Mouse (Mus musculus): Measurements from ENCODE around the gene Ppif. TPM values are rescaled to one million over a fixed set of nuclear protein-coding genes. Genes with fewer than 3 reads are reported as not detected.

The Ppif gene
- total and polyA plus RNA-seq, 3 experiments: 29.1 to 106 (median 52.9) TPM

GRCm38 (mm10) chr14:25742943-25743342 lies 49.0 kb downstream of the Ppif start:
- in situ Hi-C loops (cut with MboI; ENCODE audit: low pct_ligation_motif_present, low pct_unique_long_range_greater_than_20kb, low sequenced_read_pairs): no loop called here
- Histone ChIP-seq H3K4me3 (replicated peaks in 1 of 3; ENCODE audit: low read depth in 2 of 3, low read length in 2 of 3, poor library complexity in 1 of 3) (no peak overlapping the region), H3K79me2 (replicated peaks; ENCODE audit: control insufficient read depth, extremely low read depth, insufficient read depth, poor library complexity, severe bottlenecking) (no peaks in the 10 kb centered on the region), H3K36me3 (replicated peaks in 1 of 2; ENCODE audit: control insufficient read depth in 1 of 2, insufficient read depth in 1 of 2, low read length in 1 of 2) (no peaks in the 10 kb centered on the region), H3K27ac (ENCODE audit: insufficient read depth, low read depth) (no peak overlapping the region), H3K4me1 (ENCODE audit: control insufficient read depth in 1 of 2, insufficient read depth in 2 of 2) (peaks cover 15 to 39% of the 10 kb centered on the region in 2 experiments), H3K27me3 (replicated peaks) (peaks cover 20% of the 10 kb centered on the region), H3K9me3 (replicated peaks; ENCODE audit: low read length) (no peaks in the 10 kb centered on the region), H3K4me2 (ENCODE audit: insufficient read depth, low read depth, poor library complexity, severe bottlenecking) (no peak overlapping the region), H3K9ac (ENCODE audit: insufficient read depth, low read depth) (no peak overlapping the region)
- TF ChIP-seq MAZ (IDR thresholded peaks at IDR 0.05; ENCODE audit: low read depth, low read length) (no peak), ETS1 (conservative IDR thresholded peaks at IDR 0.05; ENCODE audit: low read depth, low read length) (no peak), NELFE (IDR thresholded peaks at IDR 0.05; ENCODE audit: low read depth, low read length) (no peak), ZC3H11A (IDR thresholded peaks at IDR 0.05; ENCODE audit: low read depth, low read length) (no peak), RCOR1 (conservative IDR thresholded peaks at IDR 0.05; ENCODE audit: low read depth, low read length) (no peak), MYC (IDR thresholded peaks at IDR 0.05; ENCODE audit: low read depth, low read length) (no peak), ZKSCAN1 (IDR thresholded peaks at IDR 0.05; ENCODE audit: borderline replicate concordance, low read depth, low read length) (no peak), PAX5 (IDR thresholded peaks at IDR 0.05; ENCODE audit: low read length) (no peak), TCF12 (IDR thresholded peaks at IDR 0.05; ENCODE audit: low read depth, low read length) (no peak), SMC3 (IDR thresholded peaks at IDR 0.05; ENCODE audit: low read depth, low read length) (no peak)
- dilution Hi-C loops (cut with MboI; ENCODE audit: extremely low pct_ligation_motif_present, extremely low pct_unique_long_range_greater_than_20kb, low sequenced_read_pairs): no loop called here
- DNase-seq (ENCODE audit: extremely low read depth): no peak

GRCm38 (mm10) chr14:25745365-25746184 lies 51.6 kb downstream of the Ppif start:
- H3K27ac ChIP-seq (ENCODE audit: insufficient read depth, low read depth): no peak overlapping the region
- H3K4me2 ChIP-seq (ENCODE audit: insufficient read depth, low read depth, poor library complexity, severe bottlenecking): no peak overlapping the region
- dilution Hi-C loops (cut with MboI; ENCODE audit: extremely low pct_ligation_motif_present, extremely low pct_unique_long_range_greater_than_20kb, low sequenced_read_pairs): no loop called here
- H3K27me3 ChIP-seq (replicated peaks): peaks cover 2% of the 10 kb centered on the region
- no peaks in the 10 kb centered on the region for H3K79me2 ChIP-seq (replicated peaks; ENCODE audit: control insufficient read depth, extremely low read depth, insufficient read depth, poor library complexity, severe bottlenecking)
- peak in 1 of 2 experiments; percentile 13; a peak in 2 of 4 replicates for TF ChIP-seq CTCF (conservative IDR thresholded peaks at IDR 0.05 in 1 of 2, IDR thresholded peaks at IDR 0.05 in 1 of 2; ENCODE audit: low read depth in 2 of 2, low read length in 2 of 2)
- no peak for TF ChIP-seq CHD2 (IDR thresholded peaks at IDR 0.05; ENCODE audit: low read length)
- TF ChIP-seq ETS1 (conservative IDR thresholded peaks at IDR 0.05; ENCODE audit: low read depth, low read length): no peak
- peaks cover 22 to 63% of the 10 kb centered on the region in 2 experiments for H3K4me1 ChIP-seq (ENCODE audit: control insufficient read depth in 1 of 2, insufficient read depth in 2 of 2)
- no peaks in the 10 kb centered on the region for H3K36me3 ChIP-seq (replicated peaks in 1 of 2; ENCODE audit: control insufficient read depth in 1 of 2, insufficient read depth in 1 of 2, low read length in 1 of 2)
- no peaks in the 10 kb centered on the region for H3K9me3 ChIP-seq (replicated peaks; ENCODE audit: low read length)
- DNase-seq (ENCODE audit: extremely low read depth): no peak
- in situ Hi-C loops (cut with MboI; ENCODE audit: low pct_ligation_motif_present, low pct_unique_long_range_greater_than_20kb, low sequenced_read_pairs): loop anchor here (5.0 kb wide), 1 partner anchor 37 kb away; no protein-coding TSS in a partner anchor
- no peak overlapping the region for H3K9ac ChIP-seq (ENCODE audit: insufficient read depth, low read depth)
- no peak overlapping the region for H3K4me3 ChIP-seq (replicated peaks in 1 of 3; ENCODE audit: low read depth in 2 of 3, low read length in 2 of 3, poor library complexity in 1 of 3)

GRCm38 (mm10) chr14:25746371-25746770 lies 52.4 kb downstream of the Ppif start:
- no peak overlapping the region for H3K9ac ChIP-seq (ENCODE audit: insufficient read depth, low read depth)
- no peak for DNase-seq (ENCODE audit: extremely low read depth)
- H3K27ac ChIP-seq (ENCODE audit: insufficient read depth, low read depth): no peak overlapping the region
- no peak overlapping the region for H3K4me2 ChIP-seq (ENCODE audit: insufficient read depth, low read depth, poor library complexity, severe bottlenecking)
- H3K4me1 ChIP-seq (ENCODE audit: control insufficient read depth in 1 of 2, insufficient read depth in 2 of 2): peaks cover 22 to 61% of the 10 kb centered on the region in 2 experiments
- no peaks in the 10 kb centered on the region for H3K36me3 ChIP-seq (replicated peaks in 1 of 2; ENCODE audit: control insufficient read depth in 1 of 2, insufficient read depth in 1 of 2, low read length in 1 of 2)
- dilution Hi-C loops (cut with MboI; ENCODE audit: extremely low pct_ligation_motif_present, extremely low pct_unique_long_range_greater_than_20kb, low sequenced_read_pairs) (no loop called here), in situ Hi-C loops (cut with MboI; ENCODE audit: low pct_ligation_motif_present, low pct_unique_long_range_greater_than_20kb, low sequenced_read_pairs) (loop anchor here (5.0 kb wide), 1 partner anchor 36 kb away; no protein-coding TSS in a partner anchor)
- no peaks in the 10 kb centered on the region for H3K79me2 ChIP-seq (replicated peaks; ENCODE audit: control insufficient read depth, extremely low read depth, insufficient read depth, poor library complexity, severe bottlenecking)
- H3K4me3 ChIP-seq (replicated peaks in 1 of 3; ENCODE audit: low read depth in 2 of 3, low read length in 2 of 3, poor library complexity in 1 of 3): no peak overlapping the region
- H3K27me3 ChIP-seq (replicated peaks): no peaks in the 10 kb centered on the region
- TF ChIP-seq ZC3H11A (IDR thresholded peaks at IDR 0.05; ENCODE audit: low read depth, low read length): no peak
- TF ChIP-seq NELFE (IDR thresholded peaks at IDR 0.05; ENCODE audit: low read depth, low read length): no peak
- no peak for TF ChIP-seq JUND (conservative IDR thresholded peaks at IDR 0.05; ENCODE audit: low read depth, low read length)
- TF ChIP-seq KAT2A (IDR thresholded peaks at IDR 0.05; ENCODE audit: insufficient replicate concordance, low read length): no peak
- TF ChIP-seq NRF1 (IDR thresholded peaks at IDR 0.05; ENCODE audit: low read depth, low read length): no peak
- no peak for TF ChIP-seq POLR2A (IDR thresholded peaks at IDR 0.05; ENCODE audit: low read depth, low read length)
- TF ChIP-seq CHD1 (IDR thresholded peaks at IDR 0.05; ENCODE audit: low read depth, low read length): no peak
- no peak for TF ChIP-seq HCFC1 (IDR thresholded peaks at IDR 0.05; ENCODE audit: low read depth, low read length)
- no peak for TF ChIP-seq GABPA (IDR thresholded peaks at IDR 0.05; ENCODE audit: insufficient replicate concordance, low read depth, low read length)
- H3K9me3 ChIP-seq (replicated peaks; ENCODE audit: low read length): no peaks in the 10 kb centered on the region
